Mouse (Mus musculus): Measurements from ENCODE around the gene Ms4a8a.
"Not testable (repeated sequence)": the region's sequence is repeated elsewhere in the genome, so short reads cannot be mapped to it uniquely, and the experiment has no call there.

Gene Ms4a8a

DNA sequence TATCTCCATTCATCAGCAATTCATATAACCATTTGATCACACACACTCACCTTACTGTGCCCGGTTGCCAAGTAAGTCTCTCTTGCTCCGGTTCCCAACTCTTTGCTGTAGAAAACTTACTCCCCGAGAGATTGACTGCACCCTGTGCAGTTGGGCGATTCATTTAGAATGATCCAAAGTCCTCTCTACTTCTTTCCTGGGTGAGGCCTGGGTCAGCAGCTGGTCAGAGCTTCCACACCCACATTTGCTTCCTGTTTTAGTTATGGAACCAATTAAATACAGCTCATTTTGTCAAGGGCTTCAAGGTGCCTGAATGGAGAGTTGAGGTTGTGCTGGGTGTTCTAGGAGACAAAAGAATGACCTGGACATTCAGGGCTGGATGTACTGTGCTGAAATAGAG, at the start of gene Ms4a8a:
Ms4a8a (minus strand) TSS at position 169 of the 400 bp plus-strand sequence.
- no peak for DNase-seq (ENCODE audit: low spot score in 2 of 2)

DNA sequence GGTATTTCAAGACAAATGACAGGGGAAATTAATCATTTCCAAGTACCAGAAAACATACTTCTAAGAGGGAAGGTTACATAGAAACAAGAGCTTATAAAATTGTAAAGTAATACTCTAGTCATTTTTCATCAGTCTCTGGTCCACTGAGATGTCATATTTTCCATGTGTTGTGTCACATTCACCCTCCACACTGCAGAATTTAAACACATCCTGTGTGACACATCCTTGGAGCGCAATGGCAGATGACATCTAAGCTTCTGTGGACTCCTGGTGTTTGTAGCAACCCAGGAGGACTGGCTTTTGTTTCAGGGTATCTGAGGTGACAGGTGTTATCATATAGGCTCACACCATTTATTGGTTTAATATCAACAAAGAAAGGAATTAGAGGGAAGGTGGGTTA, 48.8 kb upstream of the Ms4a8a start:
- DNase-seq (ENCODE audit: low spot score in 2 of 2): no peak

DNA sequence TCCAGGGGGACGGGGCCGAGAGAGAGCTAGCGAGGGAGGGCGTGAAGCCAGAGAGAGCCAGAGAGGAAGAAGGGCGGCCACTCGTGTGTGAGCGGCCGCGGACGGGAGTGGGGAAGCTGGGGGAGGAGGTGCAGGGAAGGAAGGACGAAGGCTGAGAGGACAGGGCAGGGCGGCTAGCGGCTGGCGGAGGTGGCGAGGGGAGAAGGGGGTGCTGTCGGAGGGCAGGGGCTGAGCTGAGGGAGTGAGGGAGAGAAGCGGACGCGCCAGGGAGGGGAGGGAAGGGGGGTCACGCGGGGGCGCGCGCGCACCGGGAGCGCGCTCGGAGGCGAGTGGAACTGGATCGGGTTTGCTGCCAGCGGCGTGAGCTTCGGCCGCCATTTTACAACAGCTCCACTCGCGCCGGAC, 40.1 kb upstream of the Ms4a8a start:
- DNase-seq (ENCODE audit: low spot score in 2 of 2): peak in 1 of 2 experiments; percentile 11

DNA sequence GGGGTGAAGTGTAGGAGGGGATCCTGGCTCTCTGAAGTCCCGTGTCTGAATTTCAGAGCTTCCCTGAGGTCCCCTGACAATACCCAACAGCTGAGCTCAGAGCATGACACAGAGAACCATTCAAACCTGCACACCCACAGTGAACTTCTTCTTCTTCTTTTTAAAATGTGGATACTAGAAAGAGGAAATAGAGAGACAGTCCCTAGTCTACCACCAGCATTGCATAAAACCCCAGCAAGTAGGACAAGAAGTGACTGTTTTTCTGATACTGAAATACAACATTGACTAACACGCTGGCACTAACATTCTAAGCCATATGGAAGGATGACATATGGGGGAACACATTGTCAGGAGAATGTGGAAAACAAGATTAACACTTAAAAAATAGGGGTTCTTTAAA, 38.4 kb upstream of the Ms4a8a start:
- peak; percentile 2 to 8 for DNase-seq (ENCODE audit: low spot score in 2 of 2)

DNA sequence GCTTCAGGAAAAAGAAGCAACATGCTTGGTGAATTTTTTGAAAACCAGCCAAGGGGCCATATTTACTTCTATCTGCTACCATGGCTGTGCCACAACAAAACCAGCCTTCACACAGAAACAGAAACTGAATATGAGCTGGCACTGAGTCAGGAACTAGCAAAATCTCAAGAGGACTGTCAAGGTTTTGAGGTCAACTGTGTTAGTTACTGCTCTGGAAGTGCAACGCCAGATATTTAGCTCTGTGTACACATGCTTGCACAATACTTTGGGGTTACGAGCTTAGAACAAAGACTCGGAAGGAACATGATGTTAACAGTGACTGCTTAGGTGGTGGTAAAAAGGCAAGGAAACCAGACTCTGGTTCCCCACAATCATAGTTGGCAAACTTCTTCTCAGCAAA, 26.8 kb upstream of the Ms4a8a start:
- no peak for DNase-seq (ENCODE audit: low spot score in 2 of 2)

DNA sequence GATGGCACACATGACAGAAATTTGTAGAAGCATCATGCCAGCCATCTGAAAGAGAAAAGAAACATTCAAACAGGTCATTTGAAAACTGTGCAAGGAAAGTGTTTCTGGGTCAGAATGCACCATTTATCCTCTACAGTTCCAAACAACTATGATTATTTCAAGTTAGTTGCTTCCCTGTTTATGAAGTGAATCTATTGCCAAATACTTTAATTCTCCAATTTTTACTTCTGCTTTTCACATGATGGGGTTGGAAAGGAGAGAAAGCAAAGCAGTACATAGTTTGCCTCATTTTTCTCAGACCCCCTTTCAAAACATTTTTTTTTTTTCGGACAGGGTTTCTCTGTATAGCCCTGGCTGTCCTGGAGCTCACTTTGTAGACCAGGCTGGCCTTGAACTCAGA, 21.0 kb upstream of the Ms4a8a start:
- DNase-seq (ENCODE audit: low spot score in 2 of 2): no peak

DNA sequence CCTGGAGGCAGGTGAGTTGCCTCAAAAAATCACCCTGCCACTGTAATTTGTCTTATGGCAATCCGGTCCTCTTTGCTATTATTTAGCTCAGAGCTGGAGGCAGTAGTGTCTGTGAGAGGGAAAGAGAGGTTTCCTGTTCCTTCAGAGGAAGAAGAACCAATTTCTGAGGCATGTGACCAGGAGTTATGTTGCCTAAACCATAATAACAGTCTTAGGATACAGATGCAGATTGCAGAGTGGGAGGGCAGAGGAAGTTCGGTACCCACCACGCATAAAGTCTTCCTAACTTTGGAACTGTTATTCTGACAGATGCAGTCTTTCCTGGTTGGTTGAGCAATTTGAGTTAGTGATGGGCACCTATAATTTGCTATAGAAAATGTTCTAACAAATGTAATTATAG, 17.5 kb upstream of the Ms4a8a start:
- no peak for DNase-seq (ENCODE audit: low spot score in 2 of 2)

DNA sequence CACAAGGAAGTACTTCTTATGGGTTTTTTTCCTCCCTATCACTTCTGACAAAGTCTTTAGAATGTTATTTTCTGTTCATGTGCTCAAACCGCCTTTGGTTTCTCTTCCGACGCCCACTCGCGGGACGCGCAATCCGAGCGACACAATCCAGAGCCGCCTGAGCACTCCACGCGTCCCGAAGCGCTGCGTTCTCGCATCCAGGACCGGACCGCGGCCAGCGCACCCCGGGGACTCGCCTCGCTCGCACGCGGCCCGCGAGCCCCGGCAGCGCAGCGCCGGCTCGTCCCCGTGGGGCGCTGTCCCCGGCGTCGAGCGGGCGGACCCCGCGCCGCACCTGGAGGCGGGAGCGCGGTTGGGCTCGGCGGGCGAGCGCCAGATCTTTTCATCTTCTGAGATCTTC, 11.2 kb upstream of the Ms4a8a start:
- DNase-seq (ENCODE audit: low spot score in 2 of 2): peak in 1 of 2 experiments; percentile 4

DNA sequence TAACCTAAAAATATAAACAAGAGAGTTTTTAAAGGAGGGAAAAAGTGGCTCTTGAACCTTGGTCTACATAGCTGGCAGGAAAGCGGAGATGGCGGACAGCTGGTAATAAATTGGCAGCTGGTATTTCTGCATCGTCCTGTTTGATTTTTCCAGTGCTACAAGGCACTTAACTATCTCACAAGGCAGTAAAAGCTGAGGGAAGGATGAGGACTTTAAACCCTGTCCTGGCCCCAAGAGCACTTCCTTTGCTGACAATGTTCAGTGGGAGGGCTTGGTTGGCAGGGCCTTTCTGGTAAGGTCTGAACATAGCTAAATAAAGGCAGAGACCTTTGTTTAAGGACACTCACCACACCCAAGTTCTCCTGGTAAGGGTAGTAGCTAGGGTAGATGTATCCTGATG, 10.5 kb downstream of the Ms4a8a start:
- DNase-seq (ENCODE audit: low spot score in 2 of 2): no peak

DNA sequence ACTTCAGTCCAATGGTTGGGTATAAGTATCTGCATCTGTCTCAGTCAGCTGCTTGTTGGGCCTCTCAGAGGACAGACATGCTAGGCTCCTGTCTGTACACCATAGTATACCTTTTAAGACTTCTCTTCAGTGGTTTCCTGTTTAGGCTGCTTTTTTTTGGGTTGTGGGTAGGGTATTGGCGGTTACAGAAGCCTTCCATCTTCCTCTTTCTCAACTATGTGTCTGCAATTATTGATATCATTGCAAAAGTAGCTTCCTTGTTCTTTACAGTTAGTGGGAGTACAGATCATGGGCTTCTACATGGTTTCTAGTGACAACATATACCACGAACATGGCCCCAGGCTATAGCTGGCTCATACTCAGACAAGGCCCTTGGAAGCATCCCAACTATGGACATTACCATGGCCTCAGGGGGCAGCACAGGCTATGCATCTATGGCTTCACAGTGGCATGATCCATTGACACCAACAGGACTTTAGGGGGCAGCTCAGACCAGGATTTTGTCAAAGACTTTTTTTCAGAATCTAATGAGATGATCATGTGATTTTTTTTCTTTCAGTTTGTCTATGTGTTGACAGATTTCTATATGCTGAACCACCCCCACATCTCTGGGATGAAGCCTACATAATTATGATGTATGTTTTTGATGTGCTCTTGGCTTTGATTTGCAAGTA, 15.6 kb downstream of the Ms4a8a start:
- no peak for DNase-seq (ENCODE audit: low spot score in 2 of 2)

DNA sequence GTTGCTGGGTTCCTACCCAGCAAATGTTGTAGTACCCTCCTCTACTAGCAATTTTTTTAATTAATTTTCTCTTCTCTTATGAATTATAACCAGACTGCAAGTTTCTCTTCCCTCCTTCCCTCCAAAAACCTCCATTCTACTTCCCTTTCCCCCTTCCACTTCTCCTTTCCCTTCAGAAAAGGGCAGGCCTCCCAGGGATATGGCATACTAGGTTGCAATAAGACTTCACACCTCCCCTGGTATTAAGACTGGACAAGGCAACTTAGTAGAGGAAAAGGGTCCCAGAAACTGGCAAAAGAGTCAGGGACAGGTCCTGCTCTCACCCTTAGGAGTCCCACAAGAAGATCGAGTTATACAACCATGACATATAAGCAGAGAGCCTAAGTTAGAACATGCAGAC, 20.0 kb downstream of the Ms4a8a start:
- no peak for DNase-seq (ENCODE audit: low spot score in 2 of 2)

DNA sequence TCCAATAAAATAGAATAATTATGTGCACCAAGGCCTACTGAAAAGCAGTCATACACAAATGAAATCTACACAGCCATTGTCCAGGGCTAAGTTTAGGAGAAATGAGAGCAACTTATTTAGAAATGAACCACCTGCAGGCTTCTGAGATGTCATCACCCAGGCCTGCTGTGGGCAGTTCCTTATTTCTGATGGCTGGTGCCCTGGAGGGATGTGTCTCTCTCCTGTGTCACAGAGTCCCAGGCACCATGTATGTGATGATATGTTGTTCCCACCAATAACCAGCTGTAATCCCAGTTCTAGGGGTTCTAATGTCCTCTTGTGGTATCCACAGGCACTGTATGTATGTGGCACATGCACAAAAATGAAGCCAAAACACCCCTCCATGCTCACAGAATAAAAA, 20.9 kb downstream of the Ms4a8a start:
- DNase-seq (ENCODE audit: low spot score in 2 of 2): no peak

DNA sequence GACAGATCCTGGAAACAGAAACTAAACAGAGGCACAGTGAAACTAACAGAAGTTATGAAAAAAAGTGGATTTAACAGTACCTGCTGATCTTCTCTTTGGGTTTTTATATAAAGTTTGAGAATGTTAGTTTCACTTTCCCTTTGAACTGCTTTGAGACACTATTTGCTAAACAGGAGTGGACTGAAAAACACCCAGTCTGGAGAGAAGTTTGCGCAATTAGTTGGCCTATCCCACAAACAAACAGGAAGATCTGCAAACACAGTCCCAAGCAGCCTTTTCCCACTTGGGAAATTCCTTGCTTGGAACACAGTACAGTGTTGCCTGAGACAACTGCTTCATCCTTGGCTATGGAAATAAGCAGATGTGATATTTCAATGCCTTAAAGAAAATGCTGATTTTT, 25.2 kb downstream of the Ms4a8a start:
- DNase-seq (ENCODE audit: low spot score in 2 of 2): not testable (repeated sequence)

DNA sequence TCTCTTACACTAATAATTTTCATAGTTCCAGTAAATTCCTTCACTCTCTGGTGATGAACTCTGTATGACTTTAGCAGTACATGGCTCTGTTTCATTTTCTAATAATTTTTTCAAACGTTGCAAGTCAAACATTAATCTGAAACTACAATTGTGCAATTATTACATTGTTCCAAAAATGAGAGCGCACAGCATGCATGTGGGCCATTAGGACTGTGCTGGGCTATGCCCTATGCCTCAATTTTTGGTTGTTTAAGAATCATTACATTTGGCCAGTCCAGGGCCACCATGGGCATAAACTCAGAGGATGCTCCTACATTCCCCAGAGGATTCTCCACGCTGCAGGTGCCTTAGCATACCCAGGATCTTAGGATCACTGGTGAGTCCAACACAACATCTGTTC, 27.6 kb downstream of the Ms4a8a start:
- no peak for DNase-seq (ENCODE audit: low spot score in 2 of 2)

DNA sequence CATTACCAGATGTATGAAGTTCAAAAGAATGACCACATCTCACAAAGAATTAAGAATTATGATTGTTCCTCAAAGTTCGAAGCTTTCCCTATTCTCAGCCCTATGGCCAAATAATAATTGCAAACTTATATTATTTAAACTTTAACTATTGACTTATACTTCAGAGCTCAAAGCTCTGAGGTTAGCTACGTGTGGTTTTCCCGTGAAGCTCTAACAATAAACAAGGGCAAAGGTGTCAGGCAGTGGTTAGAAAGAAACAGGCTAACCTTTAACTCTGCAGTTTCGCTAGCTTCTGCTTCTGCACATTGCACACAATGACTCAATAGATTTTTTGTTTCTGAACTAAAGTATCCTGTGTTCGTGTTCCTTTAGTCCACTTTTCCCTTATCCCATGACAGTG, 28.0 kb downstream of the Ms4a8a start:
- DNase-seq (ENCODE audit: low spot score in 2 of 2): no peak

DNA sequence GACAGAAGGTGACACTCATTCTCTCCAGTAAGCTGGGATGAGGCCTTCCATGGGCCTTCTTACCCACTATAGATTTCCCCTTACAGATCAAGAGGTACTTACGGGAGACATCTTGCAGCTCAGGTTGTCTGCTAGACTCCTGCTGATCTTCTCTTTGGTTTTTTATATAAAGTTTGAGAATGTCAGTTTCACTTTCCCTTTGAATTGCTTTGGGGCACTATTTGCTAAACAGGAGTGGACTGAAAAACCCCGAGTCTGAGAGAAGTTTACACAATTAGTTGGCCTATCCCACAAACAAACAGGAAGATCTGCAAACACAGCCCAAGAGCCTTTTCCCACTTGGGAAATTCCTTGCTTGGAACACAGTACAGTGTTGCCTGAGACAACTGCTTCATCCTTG, 30.6 kb downstream of the Ms4a8a start:
- DNase-seq (ENCODE audit: low spot score in 2 of 2): no peak

DNA sequence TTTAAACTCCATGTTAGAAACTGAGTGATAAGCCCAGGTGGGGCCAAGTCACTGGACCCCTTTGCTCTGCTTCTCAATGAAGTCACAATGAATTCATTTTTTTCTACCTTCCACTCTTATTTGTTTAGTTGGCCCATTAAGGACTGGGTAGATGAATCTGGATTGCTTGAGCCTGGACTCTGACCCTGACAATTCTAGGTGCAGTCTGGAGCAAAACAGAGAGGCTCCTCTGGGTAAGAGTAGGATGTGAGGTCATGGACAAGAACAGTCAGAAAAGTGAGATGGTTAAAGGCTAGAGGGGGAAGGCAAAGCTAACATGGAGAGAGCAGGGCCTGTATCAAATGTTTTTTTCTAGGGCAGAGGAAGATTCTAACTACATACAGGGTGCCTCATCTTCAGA, 31.5 kb downstream of the Ms4a8a start:
- DNase-seq (ENCODE audit: low spot score in 2 of 2): no peak

DNA sequence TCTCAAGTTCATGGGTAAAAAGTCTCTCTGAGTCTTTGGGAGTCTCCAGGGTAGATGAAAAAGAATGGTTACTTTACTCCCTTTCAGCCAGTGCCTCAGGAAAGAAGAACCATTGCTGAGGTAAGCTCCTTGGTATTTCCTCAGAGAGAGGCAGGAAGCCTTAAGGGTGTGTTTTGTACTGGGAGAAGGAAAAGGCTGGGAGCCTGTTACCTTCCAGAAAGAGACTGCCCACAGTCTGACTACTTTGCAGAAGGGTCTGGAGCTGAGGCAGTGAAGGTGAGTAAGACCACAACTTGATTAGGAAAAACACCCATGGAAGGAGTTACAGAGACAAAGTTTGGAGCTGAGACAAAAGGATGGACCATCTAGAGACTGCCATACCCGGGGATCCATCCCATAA, 32.4 kb downstream of the Ms4a8a start:
- DNase-seq (ENCODE audit: low spot score in 2 of 2): no peak

DNA sequence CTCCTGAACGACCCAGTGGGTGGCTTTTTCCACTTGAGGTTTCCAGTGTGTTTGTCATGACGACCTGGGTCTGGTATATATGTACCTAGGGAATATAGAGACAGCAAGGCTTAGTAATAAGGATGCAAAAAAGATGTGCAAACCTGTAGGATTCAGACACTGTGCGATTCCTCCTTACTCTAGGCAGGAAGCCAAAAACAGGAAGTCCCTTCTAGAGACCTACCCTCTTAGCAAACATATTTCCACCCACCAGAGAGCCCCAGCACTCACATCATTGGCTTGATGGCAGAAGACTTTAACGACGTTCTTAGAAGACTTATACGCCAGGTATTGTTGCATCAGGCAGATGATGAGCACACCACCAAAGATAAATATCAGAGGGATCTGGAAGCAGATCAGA, 32.9 kb downstream of the Ms4a8a start:
- DNase-seq (ENCODE audit: low spot score in 2 of 2): no peak

DNA sequence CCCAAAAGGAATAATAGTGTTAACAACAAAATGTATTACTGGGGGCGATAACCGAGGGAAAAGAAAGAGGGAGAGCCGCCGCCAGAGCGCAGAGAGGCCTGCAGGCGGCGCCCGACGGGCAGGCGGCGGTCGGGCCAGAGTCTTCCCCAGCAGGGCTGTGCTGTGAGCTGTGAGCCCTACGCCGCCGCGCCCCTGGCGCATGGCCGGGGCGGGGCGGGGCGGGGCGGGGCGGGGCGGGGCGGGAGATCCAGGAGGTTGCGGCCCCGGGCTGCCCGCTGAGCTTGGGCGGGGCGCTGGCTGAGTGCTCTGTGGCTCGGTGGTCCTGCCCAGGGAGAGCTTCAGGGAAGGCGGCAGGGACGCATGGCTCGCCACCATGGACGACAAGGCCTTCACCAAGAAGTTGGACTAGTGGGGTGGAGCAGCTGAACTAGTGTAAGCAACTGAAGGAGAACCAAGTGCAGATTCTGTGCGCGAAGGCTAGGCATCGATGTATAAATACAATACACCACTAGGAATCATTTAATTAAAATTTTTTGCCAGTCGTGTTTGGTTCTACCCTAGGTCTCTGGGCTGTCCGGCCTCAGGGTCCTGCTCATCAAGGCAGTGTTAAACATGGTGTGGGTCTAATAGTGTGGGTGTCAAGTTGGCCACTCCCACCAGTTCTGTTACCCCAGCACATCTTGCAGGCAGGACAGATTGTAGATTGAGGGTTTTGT, 35.7 kb downstream of the Ms4a8a start:
- DNase-seq (ENCODE audit: low spot score in 2 of 2): peak; percentile 8 to 20

DNA sequence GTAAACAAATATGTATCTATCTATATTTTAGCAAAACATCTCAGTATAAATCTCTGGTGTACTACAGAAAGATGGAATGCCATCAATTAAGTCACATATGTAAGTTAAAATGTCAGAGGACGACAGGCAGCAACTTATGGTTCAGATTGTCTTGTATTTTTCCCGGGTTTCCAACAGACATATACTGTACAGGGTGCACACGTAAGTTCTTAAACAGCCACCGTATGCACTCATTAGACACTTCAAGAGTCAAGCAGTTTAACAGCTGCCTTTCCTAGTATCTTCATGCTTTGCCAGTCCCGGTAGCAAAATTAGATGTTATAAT, 36.3 kb downstream of the Ms4a8a start:
- DNase-seq (ENCODE audit: low spot score in 2 of 2): no peak

DNA sequence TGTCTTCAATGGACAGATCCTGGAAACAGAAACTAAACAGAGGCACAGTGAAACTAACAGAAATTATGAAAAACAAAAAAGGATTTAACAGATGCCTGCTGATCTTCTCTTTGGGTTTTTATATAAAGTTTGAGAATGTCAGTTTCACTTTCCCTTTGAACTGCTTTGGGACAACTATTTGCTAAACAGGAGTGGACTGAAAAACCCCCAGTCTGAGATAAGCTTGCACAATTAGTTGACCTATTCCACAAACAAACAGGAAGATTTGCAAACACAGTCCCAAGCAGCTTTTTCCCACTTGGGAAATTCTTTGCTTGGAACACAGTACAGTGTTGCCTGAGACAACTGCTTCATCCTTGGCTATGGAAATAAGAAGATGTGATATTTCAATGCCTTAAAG, 43.3 kb downstream of the Ms4a8a start:
- no peak for DNase-seq (ENCODE audit: low spot score in 2 of 2)

DNA sequence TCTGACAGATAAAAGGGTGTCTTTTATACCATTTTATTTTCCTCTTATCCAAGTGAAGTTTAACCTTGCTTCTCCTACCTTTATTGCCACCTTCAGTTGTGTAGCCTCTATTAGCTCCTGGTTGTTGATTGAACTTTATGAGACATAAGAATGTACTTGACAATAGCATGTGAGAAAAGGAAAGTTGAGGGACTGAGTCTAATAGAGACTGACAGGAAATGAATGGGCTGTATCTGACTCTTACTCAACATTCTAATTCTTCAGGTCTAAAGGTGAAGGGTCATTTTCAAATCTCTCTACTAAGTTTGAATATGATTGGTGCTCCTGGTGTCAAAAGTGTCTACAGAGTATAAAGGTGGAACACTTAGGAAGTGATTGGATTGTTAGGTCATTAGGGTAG, 58.5 kb downstream of the Ms4a8a start:
- DNase-seq (ENCODE audit: low spot score in 2 of 2): no peak

DNA sequence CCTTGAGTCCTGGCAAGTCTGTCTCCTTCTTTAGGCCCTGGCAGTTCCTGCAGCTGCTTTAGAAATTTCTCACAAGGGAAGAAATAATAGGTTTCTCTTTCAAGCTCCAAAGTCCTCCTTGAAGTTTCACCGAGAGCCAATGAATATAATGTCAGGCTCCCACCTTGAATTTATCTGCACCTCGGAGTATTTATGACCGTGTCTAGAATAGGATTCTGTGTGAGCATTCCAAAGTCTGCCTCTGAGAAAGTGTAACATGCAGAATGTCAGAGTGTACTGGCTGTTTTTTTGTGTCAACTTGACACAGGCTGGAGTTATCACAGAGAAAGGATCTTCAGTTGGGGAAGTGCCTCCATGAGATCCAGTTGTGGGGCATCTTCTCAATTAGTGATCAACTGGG, 63.0 kb downstream of the Ms4a8a start, which contains the start of gene Ms4a18:
Ms4a18 (minus strand) TSS at position 141 of the 400 bp plus-strand sequence.
- no peak for DNase-seq (ENCODE audit: low spot score in 2 of 2)

All from frontal cortex, postnatal 36 days (tissue).